Mouse (Mus musculus) small intestine, adult 2 months (tissue): ENCODE results near the gene Clstn1.

ENCODE experiments used
- CTCF ChIP-seq: fragments of 200-500 bp; IDR thresholded peaks from 2 replicates; pipeline ENCODE4 v1.5.1; 2012; ENCODE audit warnings: low read depth, mild to moderate bottlenecking, control low read depth, inconsistent platforms, low read length, moderate library complexity, mixed read lengths; ENCODE audit not compliant: insufficient replicate concordance, insufficient read length; ENCODE audit errors: extremely low read depth
- POLR2A ChIP-seq: fragments of 200-500 bp; IDR thresholded peaks from 2 replicates; pipeline ENCODE4 v1.6.1; 2012; ENCODE audit warnings: low read depth, mild to moderate bottlenecking, control low read depth, inconsistent platforms, low read length, moderate library complexity

- no peak for TF ChIP-seq POLR2A
- no peak for TF ChIP-seq CTCF
These were observed 13.9 kb downstream of the Clstn1 start for GRCm38 (mm10) chr4:149600130-149600529.
